Mouse (Mus musculus) ES-E14 (cell line): ENCODE measurements around the gene Dcun1d2. TPM values are rescaled to one million over a fixed set of nuclear protein-coding genes. Genes with fewer than 3 reads are reported as not detected.
"Not testable (repeated sequence)": the region's sequence is repeated elsewhere in the genome, so short reads cannot be mapped to it uniquely, and the experiment has no call there.

ENCODE experiments used
- DNase-seq: peaks from one replicate; pipeline ENCODE4 v3.0.0-alpha.2; 2013; ENCODE audit warnings: low read depth, low spot score
- H3K27ac ChIP-seq: 2 replicates; pipeline ENCODE4 v1.5.1; 2012; ENCODE audit warnings: low read depth, mild to moderate bottlenecking, low read length, moderate library complexity, mixed read lengths; ENCODE audit not compliant: poor library complexity, insufficient read depth, severe bottlenecking
- H3K36me3 ChIP-seq: 2 replicates; pipeline ENCODE4 v1.6.1; 2012; ENCODE audit warnings: mild to moderate bottlenecking, low read length, moderate library complexity, mixed read lengths; ENCODE audit not compliant: control insufficient read depth, poor library complexity, insufficient read depth, severe bottlenecking
- H3K4me1 ChIP-seq, 2 experiments: fragments of 150-350 bp in 1 of 2; sonication (generic) in 1 of 2; 2 replicates each; pipeline ENCODE4 v1.6.1; 2012; ENCODE audit warnings: low read length in 2 of 2, mild to moderate bottlenecking in 1 of 2, mixed read lengths in 1 of 2; ENCODE audit not compliant: control insufficient read depth in 2 of 2, insufficient read depth in 2 of 2, poor library complexity in 1 of 2
- H3K4me3 ChIP-seq, 2 experiments: fragments of 150-350 bp in 1 of 2; sonication (generic) in 1 of 2; 2 replicates each; pipeline ENCODE4 v1.5.1; 2012; ENCODE audit warnings: low read length in 2 of 2, low read depth in 1 of 2, mild to moderate bottlenecking in 1 of 2, mixed read lengths in 1 of 2; ENCODE audit not compliant: insufficient read depth in 1 of 2, poor library complexity in 1 of 2, severe bottlenecking in 1 of 2
- H3K9ac ChIP-seq: 2 replicates; pipeline ENCODE4 v1.6.1; 2012; ENCODE audit warnings: low read depth, mild to moderate bottlenecking, low read length, mixed read lengths; ENCODE audit not compliant: poor library complexity, insufficient read depth, severe bottlenecking
- H3K9me3 ChIP-seq: fragments of 150-350 bp; sonication (generic); 2 replicates; pipeline ENCODE4 v1.6.1; 2012; ENCODE audit warnings: low read depth, mild to moderate bottlenecking, low read length; ENCODE audit not compliant: control insufficient read depth, insufficient read depth
- CHD2 ChIP-seq: IDR thresholded peaks from 2 replicates; pipeline ENCODE4 v1.6.1; 2014; ENCODE audit warnings: mild to moderate bottlenecking, low read depth, low read length, inconsistent platforms
- HCFC1 ChIP-seq: IDR thresholded peaks from 2 replicates; pipeline ENCODE4 v1.6.1; 2012; ENCODE audit warnings: low read length, inconsistent platforms, borderline replicate concordance; ENCODE audit not compliant: insufficient read depth
- MAFK ChIP-seq: IDR thresholded peaks from 2 replicates; pipeline ENCODE4 v1.6.1; 2014; ENCODE audit warnings: mild to moderate bottlenecking, low read depth, low read length, inconsistent platforms; ENCODE audit not compliant: insufficient read depth
- ZC3H11A ChIP-seq: IDR thresholded peaks from 2 replicates; pipeline ENCODE4 v1.6.1; 2012; ENCODE audit warnings: low read depth, mild to moderate bottlenecking, inconsistent platforms, low read length, borderline replicate concordance
- ZNF384 ChIP-seq: IDR thresholded peaks from 2 replicates; pipeline ENCODE4 v1.6.1; 2012; ENCODE audit warnings: low read depth, low read length, inconsistent platforms
- in situ Hi-C, 2 experiments: fragments of 600-800 bp; cut with MboI; formaldehyde crosslinking; loops; one replicate each; pipeline ENCODE4 v1.15.1; 2025; ENCODE audit warnings: low sequenced_read_pairs in 2 of 2, inconsistent platforms in 1 of 2; ENCODE audit not compliant: unreplicated experiment in 2 of 2
- total RNA-seq: library from RNA; depleted of rRNA; stranded (reverse); fragments of 300-350 nt; gene quantifications from 2 replicates; pipeline ENCODE4 v1.2.3, GENCODE M21; 2012; rRNA removed

Gene Dcun1d2
- 10.6 and 12.3 TPM in 2 replicates for total RNA-seq

DNA sequence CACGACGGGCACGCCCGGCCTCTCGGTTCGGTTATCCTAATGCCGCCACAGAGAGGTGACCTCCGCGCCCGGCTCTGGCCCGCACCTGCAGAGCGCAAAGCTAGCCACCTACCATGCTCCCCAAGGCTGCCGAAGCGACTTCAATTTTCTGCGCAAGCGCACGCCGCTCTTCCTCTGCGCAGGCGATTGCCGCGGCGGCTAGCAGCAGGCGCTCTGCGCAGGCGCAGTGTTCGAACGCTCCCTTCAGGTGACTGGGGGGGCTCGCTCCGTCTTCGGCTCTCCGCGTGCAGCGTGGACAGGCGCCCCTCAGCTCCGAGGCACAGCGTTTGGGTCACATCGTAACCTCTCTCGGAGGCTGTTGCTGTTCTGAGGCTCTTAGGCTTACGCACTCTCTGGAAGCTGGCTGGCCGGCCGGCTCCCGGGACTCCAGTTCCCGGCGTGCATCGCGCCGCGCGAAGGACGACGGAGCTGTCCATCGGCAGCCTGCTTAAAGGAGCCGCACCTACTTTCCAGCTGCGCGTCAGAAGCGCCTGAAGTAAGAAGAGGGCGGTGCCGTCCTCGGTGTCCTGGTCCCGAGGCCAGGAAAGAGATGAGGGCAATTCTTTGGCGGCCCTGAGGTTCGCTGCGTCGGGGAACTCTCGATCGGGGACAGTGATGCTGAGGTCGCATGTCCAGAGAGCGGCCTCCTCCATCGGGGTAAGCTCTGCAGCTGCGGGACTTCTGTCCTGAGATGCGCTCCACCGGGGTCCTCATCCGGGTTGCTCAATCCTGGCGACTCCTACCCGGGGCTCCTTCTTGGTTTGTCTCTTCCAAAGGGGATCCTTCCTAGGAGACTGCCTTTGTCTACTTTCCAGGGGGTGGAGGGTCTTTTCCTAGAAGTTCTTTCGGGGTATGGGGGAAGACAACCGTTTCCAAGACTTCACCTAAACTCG is at the start of gene Dcun1d2, which contains the start of gene Tmco3:
Gene Dcun1d2 (minus strand): TSS at position 440 of the 932 bp plus-strand sequence.
Gene Tmco3 (plus strand): TSS at position 499 of the 932 bp plus-strand sequence.
- TF ChIP-seq ZC3H11A (no peak), ZNF384 (no peak), CHD2 (no peak), HCFC1 (peak; percentile 84), MAFK (no peak)
- Histone ChIP-seq H3K9me3 (no peaks in the 10 kb centered on the region), H3K4me1 (peaks cover 0 to 3% of the 10 kb centered on the region in 2 experiments; a peak in 1 of 4 replicates), H3K9ac (peak within 1 kb of the TSS; percentile 87), H3K27ac (peak within 1 kb of the TSS; percentile 51; the same call in 1 of the 2 replicates), H3K36me3 (no peaks in the 10 kb centered on the region), H3K4me3 (peak within 1 kb of the TSS; percentile 81 to 97)
- in situ Hi-C loops, result no loop called here
- peak; percentile 92 for DNase-seq

DNA sequence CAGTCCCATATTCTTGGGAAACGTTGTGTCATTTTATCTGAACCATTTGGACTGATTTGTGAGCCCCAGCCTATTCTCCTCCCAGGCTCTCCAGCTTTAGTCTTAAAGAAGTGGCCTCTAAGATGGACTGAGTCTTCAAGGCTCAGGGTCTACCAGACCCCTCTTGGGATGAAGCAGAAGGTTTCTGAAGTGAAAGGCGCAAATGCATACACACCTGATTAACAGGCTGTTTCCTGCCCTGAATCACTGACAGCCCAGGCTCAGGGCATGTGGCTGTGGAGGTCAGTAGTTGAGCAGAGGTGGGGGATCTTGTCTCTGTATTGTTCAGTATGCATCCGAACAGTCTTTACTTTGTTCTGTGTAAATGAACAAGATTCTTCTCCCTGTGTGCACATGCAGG is 49.7 kb upstream of the Dcun1d2 start:
- peak overlapping the region; percentile 82; the same call in 1 of the 2 replicates for H3K9ac ChIP-seq
- no peaks in the 10 kb centered on the region for H3K9me3 ChIP-seq
- TF ChIP-seq HCFC1 (no peak), MAFK (no peak), ZNF384 (no peak), CHD2 (no peak)
- peaks cover 14% of the 10 kb centered on the region for H3K36me3 ChIP-seq
- in situ Hi-C loops, result no loop called here
- H3K4me3 ChIP-seq, result no peak overlapping the region
- no peak for DNase-seq
- peaks cover 5 to 11% of the 10 kb centered on the region in 2 experiments; a peak in 3 of 4 replicates for H3K4me1 ChIP-seq
- H3K27ac ChIP-seq, result no peak overlapping the region

DNA sequence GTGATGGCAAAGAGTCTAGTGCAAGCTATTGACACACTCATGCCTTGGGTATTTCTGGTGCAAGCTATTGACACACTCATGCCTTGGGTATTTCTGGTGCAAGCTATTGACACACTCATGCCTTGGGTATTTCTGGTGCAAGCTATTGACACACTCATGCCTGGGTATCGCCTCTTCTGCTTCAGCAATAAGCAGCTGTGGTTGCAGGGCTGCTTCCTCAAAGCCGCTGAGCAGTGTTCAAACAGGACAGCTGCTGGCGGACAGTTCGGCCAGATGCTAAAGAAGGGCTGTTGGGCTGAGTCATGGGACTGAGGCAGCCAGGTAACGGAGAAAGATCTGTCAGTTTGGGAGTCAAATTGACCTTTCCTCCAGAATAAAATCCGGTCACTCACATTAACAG is 49.3 kb upstream of the Dcun1d2 start:
- H3K4me3 ChIP-seq, H3K9ac ChIP-seq, H3K27ac ChIP-seq, DNase-seq, H3K9me3 ChIP-seq, in situ Hi-C loops: not testable (repeated sequence)
- H3K4me1 ChIP-seq, result peaks cover 5 to 13% of the 10 kb centered on the region in 2 experiments
- peaks cover 12% of the 10 kb centered on the region for H3K36me3 ChIP-seq

DNA sequence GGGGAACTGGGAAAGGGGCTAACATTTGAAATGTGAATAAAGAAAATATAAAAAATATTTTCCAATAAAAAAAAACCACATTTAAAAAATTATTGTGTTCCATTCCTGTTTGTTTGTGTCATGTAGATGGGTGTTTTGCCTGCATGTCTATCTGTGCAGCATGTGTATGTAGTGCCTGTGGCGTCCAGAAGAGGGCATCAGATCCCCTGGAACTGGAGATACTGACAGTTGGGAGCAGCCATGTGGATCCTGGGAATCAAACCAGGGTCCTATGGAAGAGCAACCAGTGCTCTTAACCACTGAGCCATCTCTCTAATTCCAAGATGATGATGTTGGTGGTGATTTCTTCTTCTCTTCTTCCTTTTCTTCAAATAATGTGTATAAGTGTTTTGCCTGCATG is 46.7 kb upstream of the Dcun1d2 start:
- no peak for TF ChIP-seq HCFC1
- no peak for TF ChIP-seq CHD2
- TF ChIP-seq MAFK, result no peak
- TF ChIP-seq ZC3H11A, result no peak
- TF ChIP-seq ZNF384, result no peak
- Histone ChIP-seq H3K9ac (no peak overlapping the region), H3K27ac (no peak overlapping the region), H3K36me3 (no peaks in the 10 kb centered on the region), H3K9me3 (no peaks in the 10 kb centered on the region), H3K4me3 (no peak overlapping the region), H3K4me1 (peaks cover 3 to 9% of the 10 kb centered on the region in 2 experiments; a peak in 3 of 4 replicates)
- peak; percentile 53 for DNase-seq
- in situ Hi-C loops, result no loop called here

DNA sequence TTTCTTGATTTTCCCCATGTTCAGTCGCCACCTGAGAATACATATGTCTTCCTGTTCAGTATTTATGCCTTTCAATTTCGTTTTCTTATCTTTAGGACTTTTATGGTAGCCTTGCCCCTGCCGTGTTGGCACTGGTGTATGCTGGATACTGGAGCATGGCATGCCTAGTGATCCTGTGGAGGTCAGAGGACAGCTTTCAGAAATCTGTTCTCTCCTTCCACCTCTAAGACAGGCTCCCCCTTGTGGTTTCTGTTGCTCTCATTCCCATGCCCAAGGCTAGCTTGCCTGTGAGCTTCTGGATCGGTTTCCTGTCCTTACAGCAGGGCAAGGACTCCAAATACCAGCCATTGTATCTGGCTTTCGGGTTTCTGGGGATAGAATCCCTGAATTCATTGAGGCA is 38.7 kb upstream of the Dcun1d2 start:
- H3K9ac ChIP-seq, result no peak overlapping the region
- TF ChIP-seq CHD2, result no peak
- TF ChIP-seq HCFC1, result no peak
- no peak for TF ChIP-seq MAFK
- H3K4me3 ChIP-seq, result no peak overlapping the region
- in situ Hi-C loops, result no loop called here
- H3K9me3 ChIP-seq, result no peaks in the 10 kb centered on the region
- no peak for DNase-seq
- H3K27ac ChIP-seq, result no peak overlapping the region
- no peaks in the 10 kb centered on the region for H3K4me1 ChIP-seq
- H3K36me3 ChIP-seq, result no peaks in the 10 kb centered on the region
